Mouse (Mus musculus) frontal cortex, postnatal 10 days (tissue): Measurements from ENCODE around the gene Vmp1.

Experiments used
- DNase-seq, 2 experiments: peaks; one replicate each; pipeline ENCODE4 v3.0.0; 2022; ENCODE audit warnings: low spot score in 2 of 2, mixed read lengths in 1 of 2

Vmp1 gene

GRCm38 (mm10) chr11:86584898-86585597 lies 98.6 kb downstream of the Vmp1 start:
- DNase-seq: no peak

DNA sequence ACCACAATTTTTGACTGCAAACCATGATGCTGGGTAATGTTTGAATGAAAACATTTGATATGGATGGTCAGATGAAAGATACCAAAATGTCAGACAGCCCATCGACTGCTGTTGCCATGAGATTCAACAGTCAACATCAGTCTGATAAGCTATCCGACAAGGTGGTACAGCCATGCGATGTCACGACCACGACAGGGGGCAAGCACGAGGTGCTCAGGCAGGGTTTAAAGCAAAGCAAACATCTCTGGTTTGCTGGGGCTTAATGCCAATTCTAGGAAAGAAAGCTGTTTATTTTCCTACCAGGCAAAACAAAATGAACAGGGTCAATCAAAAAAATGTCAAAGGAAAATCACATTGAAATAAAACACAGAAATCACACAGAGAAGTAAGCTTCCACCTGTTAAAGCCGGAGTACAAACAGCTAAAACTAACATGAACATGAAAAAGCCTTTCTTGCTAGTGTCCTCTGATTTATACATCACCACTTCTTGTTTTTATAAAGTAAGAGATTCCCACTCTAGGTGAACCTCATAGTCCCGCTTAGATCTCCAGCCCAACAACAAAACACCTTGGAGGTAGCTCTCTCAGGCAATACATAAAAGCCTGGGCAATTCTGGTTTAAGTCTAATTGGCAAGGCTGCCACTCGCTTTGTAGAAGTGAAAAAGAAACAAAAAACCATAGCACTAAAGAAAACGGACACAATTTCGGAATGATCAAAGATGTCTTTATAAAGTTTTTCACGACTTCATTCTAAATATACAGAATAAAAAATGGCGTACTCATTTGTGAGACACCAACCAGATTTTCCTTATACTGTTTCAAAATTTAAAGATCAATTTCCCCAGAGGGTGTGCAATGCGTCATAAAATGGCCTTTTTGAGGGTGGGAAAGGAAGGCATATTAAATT lies 99.4 kb downstream of the Vmp1 start:
- DNase-seq: no peak

DNA sequence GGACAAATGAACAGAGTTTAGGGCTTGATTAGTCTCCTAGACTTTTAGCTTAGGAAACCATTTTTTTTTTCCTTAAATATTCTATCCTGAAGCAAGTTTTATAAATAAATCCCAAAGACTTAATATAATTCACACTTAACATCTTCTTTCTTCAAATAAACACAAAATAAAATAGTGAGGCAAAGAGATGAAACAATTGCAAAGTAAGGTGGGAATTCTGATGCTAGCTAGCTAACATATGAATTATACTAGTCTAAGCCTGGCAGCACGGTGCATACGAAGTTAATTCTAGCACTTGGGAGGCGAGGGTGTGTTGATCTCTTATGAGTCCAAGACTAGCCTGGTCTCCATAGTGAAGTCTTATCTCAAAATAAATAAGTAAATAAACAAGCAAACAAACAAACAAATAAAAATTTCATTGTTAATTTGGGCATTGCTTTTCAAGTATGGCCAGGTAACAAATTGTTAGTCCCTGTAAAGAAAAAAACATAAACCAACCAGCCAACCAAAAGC lies 100.3 kb downstream of the Vmp1 start:
- no peak for DNase-seq

DNA sequence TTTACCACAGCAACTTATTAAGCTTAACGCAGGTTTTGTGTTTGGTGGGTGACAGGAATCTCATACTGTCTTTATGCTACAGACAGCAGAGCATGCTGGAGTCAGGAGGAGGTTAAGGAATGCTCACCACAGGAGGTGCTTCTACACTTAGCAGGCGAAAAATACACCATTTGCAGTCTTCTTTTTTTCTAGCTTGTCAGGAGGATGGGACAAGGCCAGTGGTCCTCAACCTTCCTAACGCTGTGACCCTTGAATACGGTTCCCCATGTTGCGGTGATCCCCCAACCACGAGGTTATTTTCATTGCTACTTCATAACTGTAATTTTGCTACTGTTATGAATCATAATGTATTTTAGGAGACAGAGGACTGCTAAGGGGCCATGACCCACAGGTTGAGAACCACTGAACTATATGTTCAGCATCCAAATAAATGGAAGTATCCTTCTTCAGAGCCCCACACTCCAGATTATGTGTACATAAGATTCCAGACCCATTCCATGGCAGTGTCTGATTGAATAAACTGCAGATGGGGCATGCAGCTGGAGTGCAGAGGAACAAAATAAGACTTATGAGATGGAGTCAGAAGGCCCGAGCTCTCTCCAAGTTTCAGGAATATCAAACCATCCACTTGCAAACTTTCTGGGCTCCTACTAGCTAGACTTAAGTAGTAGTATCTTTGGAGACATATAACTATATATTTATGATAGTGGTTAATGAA lies 100.9 kb downstream of the Vmp1 start:
- no peak for DNase-seq

DNA sequence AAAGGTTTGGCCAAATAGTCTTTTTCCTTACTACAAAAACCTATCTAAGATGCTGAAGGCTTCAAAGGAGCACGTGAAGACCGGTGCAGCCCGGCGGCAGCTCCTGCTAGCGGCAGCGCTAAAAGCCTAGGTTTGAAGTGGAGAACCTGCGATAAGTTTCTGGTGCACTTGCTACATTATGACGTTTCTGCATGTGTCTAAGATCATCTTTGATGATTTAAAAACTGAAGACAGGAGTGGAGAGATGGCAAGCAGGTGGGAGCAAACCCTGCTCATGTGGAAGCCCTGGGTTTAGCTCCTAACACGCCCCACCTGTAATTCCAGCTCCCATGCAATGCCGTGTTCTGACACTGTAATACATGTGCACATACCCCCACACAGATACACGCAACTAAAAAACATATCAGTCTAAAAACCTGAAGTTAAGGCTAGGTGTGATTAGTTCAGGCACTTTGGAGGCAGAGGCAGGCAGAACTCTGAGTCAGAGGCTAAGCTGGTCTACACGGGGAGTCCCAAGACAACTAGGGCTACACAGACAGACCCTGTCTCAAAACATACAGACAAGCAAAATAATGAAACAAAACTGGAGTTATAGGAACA lies 101.6 kb downstream of the Vmp1 start:
- DNase-seq: no peak

DNA sequence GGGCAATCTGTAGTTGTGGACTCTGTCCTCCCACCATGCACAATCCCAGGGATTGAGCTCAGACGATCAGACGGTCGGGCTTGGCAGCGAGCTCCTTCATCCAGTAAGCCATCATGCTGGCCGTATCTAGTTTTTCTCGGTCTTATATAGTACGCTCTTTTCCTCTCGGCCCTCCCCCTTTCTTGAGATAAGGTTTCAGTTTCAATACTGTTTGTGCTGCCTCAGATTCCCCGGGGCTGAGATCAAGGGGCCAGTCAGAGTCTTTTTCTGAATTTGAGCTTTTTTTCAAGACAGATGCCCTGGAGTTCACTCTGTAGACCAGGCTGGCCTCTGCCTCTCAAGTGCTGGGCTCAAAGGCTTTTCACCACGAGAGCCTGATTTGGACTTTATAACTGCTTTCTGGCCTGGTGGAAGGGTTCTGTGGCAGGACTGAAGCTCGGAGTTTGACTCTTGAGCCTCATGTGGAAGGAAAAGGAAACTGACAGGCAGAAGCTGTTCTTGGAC lies 102.3 kb downstream of the Vmp1 start:
- no peak for DNase-seq

GRCm38 (mm10) chr11:86580319-86581113 lies 103.1 kb downstream of the Vmp1 start:
- DNase-seq: no peak

- no peak for DNase-seq
Observed at GRCm38 (mm10) chr11:86579731-86580318, 103.8 kb downstream of the Vmp1 start.

GRCm38 (mm10) chr11:86578809-86579730 lies 104.6 kb downstream of the Vmp1 start:
- no peak for DNase-seq

DNA sequence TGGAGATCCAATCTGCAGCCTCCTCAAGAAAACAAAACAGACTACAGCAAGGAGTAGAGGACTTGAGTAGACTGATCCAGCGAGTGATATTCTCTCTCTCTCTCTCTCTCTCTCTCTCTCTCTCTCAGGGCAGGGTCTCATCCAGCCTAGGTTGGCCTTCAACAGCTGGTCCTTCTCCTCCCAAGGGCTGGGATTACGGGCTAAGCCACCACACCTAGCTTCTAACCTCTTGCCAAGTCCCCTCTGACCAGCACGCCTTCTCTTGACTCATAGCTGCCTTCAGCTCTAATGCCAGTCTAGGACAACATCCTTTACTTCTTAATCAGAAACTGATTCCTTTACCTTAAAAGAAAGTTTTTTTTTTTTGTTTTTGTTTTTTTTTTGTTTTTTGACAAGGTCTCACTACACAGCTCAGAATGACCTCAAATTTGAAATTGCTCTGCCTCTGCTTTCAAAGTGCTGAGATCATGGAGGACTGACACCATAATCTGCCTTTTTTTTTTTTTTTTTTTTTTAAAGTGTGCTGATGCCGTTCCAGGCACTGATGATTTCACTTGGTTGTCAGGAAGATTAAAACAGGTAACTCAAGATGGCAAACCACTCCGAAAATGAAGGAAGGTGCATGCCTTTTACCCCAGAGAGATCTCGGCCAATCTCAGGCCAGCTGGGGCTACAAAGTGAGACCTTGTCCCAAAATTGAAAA lies 105.4 kb downstream of the Vmp1 start:
- DNase-seq: no peak

DNA sequence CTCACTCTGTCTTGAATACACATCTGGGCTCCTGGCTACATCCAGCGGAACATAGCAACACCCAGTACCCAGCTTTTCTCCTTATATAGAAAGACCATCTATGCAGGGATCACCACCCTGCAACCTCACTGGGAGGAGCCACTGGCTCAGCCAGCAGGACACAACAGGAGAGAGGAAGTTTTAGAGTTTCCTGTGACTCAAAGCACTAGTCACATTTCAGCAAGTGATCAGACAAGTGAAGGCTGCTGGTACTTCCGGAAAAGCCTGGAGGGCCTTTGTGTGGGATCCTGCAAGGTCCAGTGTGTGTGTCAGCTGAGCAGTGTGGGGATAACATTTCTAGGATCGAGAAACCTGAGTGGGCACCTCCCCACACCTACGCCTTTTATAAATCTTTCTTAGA lies 106.4 kb downstream of the Vmp1 start:
- DNase-seq: no peak

DNA sequence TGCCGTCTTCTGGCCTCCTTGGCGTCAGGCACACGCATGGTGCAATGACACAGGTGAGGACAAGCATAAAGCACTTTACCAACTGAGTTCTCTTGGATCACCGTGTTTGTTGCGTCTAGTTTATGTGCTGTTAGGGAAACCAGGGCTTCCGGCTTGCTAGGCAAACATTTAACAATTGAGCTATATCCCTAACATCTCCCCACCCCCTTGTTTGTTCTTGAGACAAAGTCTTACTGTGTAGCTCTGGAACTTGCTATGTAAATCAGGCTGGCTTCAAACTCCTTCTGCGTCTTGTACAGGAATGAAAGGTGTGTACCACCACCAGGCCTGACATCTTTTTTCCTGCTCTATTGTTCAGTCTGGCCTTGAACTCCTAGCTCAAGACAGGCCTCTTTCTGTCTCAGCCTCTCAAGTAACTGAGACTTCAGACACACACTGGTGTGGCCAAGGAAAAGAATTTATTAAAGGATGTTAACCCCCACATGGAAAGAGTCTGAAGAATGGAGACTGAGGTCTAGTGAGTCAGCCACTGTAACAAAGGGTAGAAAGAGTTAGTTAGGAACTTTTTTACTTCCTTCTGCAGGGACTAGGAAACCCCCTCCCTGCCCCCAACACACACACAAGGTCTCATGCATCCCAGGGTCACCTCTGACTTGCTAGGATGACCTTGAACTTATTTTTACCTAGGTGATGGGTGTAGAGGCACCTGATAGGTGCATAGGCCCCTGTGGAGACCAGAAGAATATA lies 107.8 kb downstream of the Vmp1 start:
- no peak for DNase-seq

DNA sequence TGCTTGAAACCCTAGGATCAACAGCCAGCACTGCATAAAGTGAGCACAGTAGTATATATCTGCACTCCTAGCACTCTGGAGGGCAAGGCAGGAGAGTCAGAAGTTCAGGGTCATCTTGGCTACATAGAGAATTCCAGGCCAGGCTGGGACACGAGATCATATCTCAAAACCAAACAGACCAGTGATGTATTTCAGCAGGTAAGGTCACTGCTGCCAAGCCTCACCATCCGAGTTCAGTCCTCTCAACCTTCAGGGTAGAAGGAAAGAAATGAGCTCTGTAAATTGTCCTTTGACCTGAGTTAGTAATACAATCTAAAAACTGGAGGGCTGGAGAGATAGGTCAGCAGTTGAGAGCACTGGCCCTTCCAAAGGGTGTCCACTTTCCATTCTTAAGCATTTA lies 109.2 kb downstream of the Vmp1 start:
- DNase-seq: no peak

GRCm38 (mm10) chr11:86573646-86574231 lies 109.9 kb downstream of the Vmp1 start:
- no peak for DNase-seq

- DNase-seq: no peak
Observed at GRCm38 (mm10) chr11:86572623-86573022, 111.0 kb downstream of the Vmp1 start.

DNA sequence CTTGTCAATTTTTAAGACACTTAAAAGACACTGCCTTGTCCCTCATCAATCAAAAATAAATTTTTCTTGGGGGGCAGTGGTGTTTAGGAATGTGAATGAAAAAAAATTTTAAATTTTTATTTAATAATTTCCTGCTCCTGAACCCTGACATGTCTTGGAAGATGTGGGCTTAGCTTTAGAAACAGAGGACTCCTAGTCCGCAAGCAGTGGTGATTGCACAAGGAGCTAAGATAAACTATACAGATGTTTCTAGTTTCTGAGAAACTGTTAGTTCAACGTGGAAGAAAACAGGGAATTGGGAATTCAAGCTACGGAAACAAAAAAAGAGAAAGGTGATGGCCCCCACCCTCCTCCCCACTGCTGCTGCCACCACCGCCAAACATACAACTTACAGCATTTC lies 111.8 kb downstream of the Vmp1 start:
- no peak for DNase-seq

DNA sequence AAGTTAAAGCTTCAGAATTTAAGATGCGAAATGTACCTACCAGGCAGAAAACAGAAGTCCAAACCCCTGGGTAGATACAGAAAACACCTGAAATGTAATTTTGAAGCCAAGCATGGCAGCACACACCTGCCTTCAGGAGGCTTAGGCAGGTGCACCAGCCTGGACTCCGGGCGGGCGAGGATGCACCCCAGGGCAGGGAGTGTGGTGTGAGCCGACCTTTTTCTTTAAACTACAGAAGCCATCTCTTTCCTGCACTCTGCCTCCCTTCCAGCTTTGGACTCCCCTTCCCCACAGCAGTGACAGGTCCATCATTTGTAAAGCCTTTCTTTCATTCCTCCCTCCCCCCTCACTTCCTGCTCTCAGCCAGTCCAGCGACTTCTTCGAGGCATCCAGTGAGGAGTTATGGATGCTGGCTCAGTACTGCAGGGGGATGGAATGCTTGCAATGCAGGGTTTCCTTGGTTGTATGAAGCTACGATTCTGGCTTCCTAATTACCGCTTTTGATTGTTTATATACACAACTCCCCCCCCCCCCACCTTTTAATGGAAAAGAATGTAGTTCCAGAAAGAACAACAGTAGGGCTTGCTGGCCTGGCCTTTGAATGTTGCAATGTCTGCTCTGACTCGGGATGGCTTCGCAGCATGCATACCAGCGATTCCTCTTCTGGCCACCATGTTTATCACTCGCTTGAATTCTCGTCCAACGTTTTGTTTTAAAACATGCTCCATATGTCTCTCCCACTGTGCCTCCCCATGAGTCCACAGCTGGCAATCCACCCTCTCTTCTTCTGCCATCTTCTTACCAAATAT lies 112.4 kb downstream of the Vmp1 start:
- DNase-seq: no peak
